Mouse (Mus musculus): Measurements from ENCODE around the gene Znfx1. TPM values are rescaled to one million over a fixed set of nuclear protein-coding genes. Genes with fewer than 3 reads are reported as not detected.

The Znfx1 gene
- polyA plus RNA-seq, 1 experiment from 2014 or later = 7.9 TPM

- no peaks in the 10 kb centered on the region for H3K36me3 ChIP-seq
- no peak for ATAC-seq (ENCODE audit: low FRiP score, low read depth)
- peaks cover 24% of the 10 kb centered on the region for H3K4me1 ChIP-seq
- peaks cover 4% of the 10 kb centered on the region; the same call in 1 of the 2 replicates for H3K9me3 ChIP-seq
- WGBS = 70% methylated on average over 6 of the region's 6 CpGs
- H3K27ac ChIP-seq = no peak overlapping the region
- no peaks in the 10 kb centered on the region for H3K27me3 ChIP-seq
- H3K4me2 ChIP-seq (replicated peaks) = no peak overlapping the region
- no peak overlapping the region for H3K4me3 ChIP-seq
- H3K9ac ChIP-seq = no peak overlapping the region
Measured at GRCm38 (mm10) chr2:167081135-167081534, 18.3 kb upstream of the Znfx1 start.

- no peak overlapping the region for H3K27ac ChIP-seq
- peaks cover 4% of the 10 kb centered on the region; the same call in 1 of the 2 replicates for H3K9me3 ChIP-seq
- no peak overlapping the region for H3K4me2 ChIP-seq (replicated peaks)
- ATAC-seq (ENCODE audit: low FRiP score, low read depth) = no peak
- H3K4me1 ChIP-seq = peaks cover 24% of the 10 kb centered on the region
- no peak overlapping the region for H3K9ac ChIP-seq
- H3K36me3 ChIP-seq = no peaks in the 10 kb centered on the region
- H3K4me3 ChIP-seq = no peak overlapping the region
- 81% methylated on average over 3 of the region's 3 CpGs for WGBS
- H3K27me3 ChIP-seq = no peaks in the 10 kb centered on the region
Measured at GRCm38 (mm10) chr2:167080387-167080786, 17.6 kb upstream of the Znfx1 start.

GRCm38 (mm10) chr2:167079535-167080257 lies 16.9 kb upstream of the Znfx1 start:
- no peaks in the 10 kb centered on the region for H3K27me3 ChIP-seq
- H3K27ac ChIP-seq = no peak overlapping the region
- H3K4me3 ChIP-seq = no peak overlapping the region
- WGBS = 46% methylated on average over 18 of the region's 18 CpGs
- peaks cover 2% of the 10 kb centered on the region; the same call in 1 of the 2 replicates for H3K9me3 ChIP-seq
- H3K36me3 ChIP-seq = no peaks in the 10 kb centered on the region
- no peak for ATAC-seq (ENCODE audit: low FRiP score, low read depth)
- H3K4me2 ChIP-seq (replicated peaks) = no peak overlapping the region
- H3K9ac ChIP-seq = no peak overlapping the region
- H3K4me1 ChIP-seq = peaks cover 24% of the 10 kb centered on the region

- WGBS = 55% methylated on average over 9 of the region's 9 CpGs
- 0 out of 2 replicates have a peak, but pooled peaks have one; percentile 26 for ATAC-seq (ENCODE audit: low FRiP score, low read depth)
- Histone ChIP-seq H3K4me2 (replicated peaks) (no peak overlapping the region), H3K4me1 (peaks cover 24% of the 10 kb centered on the region), H3K36me3 (no peaks in the 10 kb centered on the region), H3K27ac (no peak overlapping the region), H3K9ac (no peak overlapping the region), H3K4me3 (no peak overlapping the region), H3K27me3 (no peaks in the 10 kb centered on the region), H3K9me3 (no peaks in the 10 kb centered on the region)
Measured at GRCm38 (mm10) chr2:167078931-167079495, 16.2 kb upstream of the Znfx1 start.

GRCm38 (mm10) chr2:167078486-167078885 lies 15.7 kb upstream of the Znfx1 start:
- no peak overlapping the region for H3K27ac ChIP-seq
- 36% methylated on average over 7 of the region's 7 CpGs for WGBS
- H3K27me3 ChIP-seq = no peaks in the 10 kb centered on the region
- no peak overlapping the region for H3K4me2 ChIP-seq (replicated peaks)
- no peak overlapping the region for H3K9ac ChIP-seq
- no peaks in the 10 kb centered on the region for H3K36me3 ChIP-seq
- ATAC-seq (ENCODE audit: low FRiP score, low read depth) = no peak
- peaks cover 24% of the 10 kb centered on the region for H3K4me1 ChIP-seq
- H3K4me3 ChIP-seq = no peak overlapping the region
- no peaks in the 10 kb centered on the region for H3K9me3 ChIP-seq

- Histone ChIP-seq H3K27me3 (no peaks in the 10 kb centered on the region), H3K9ac (no peak overlapping the region), H3K4me2 (replicated peaks) (no peak overlapping the region), H3K36me3 (no peaks in the 10 kb centered on the region), H3K9me3 (no peaks in the 10 kb centered on the region), H3K4me1 (peaks cover 26% of the 10 kb centered on the region), H3K4me3 (no peak overlapping the region), H3K27ac (no peak overlapping the region)
- ATAC-seq (ENCODE audit: low FRiP score, low read depth) = no peak
- 73% methylated on average over 11 of the region's 11 CpGs for WGBS
Measured at GRCm38 (mm10) chr2:167077199-167077962, 14.6 kb upstream of the Znfx1 start.

- Histone ChIP-seq H3K36me3 (no peaks in the 10 kb centered on the region), H3K4me2 (replicated peaks) (no peak overlapping the region), H3K27me3 (no peaks in the 10 kb centered on the region), H3K27ac (no peak overlapping the region), H3K4me3 (no peak overlapping the region), H3K9me3 (no peaks in the 10 kb centered on the region), H3K4me1 (peaks cover 26% of the 10 kb centered on the region), H3K9ac (no peak overlapping the region)
- ATAC-seq (ENCODE audit: low FRiP score, low read depth) = no peak
- 74% methylated on average over 2 of the region's 2 CpGs for WGBS
Measured at GRCm38 (mm10) chr2:167076759-167077158, 13.9 kb upstream of the Znfx1 start.

- H3K4me2 ChIP-seq (replicated peaks) = no peak overlapping the region
- H3K27me3 ChIP-seq = no peaks in the 10 kb centered on the region
- no peaks in the 10 kb centered on the region for H3K36me3 ChIP-seq
- no peaks in the 10 kb centered on the region for H3K9me3 ChIP-seq
- H3K27ac ChIP-seq = no peak overlapping the region
- H3K4me1 ChIP-seq = peaks cover 24% of the 10 kb centered on the region
- no peak for ATAC-seq (ENCODE audit: low FRiP score, low read depth)
- H3K4me3 ChIP-seq = no peak overlapping the region
- 86% methylated on average over 4 of the region's 4 CpGs for WGBS
- no peak overlapping the region for H3K9ac ChIP-seq
Measured at GRCm38 (mm10) chr2:167076352-167076751, 13.5 kb upstream of the Znfx1 start.

- H3K27ac ChIP-seq = no peak overlapping the region
- ATAC-seq (ENCODE audit: low FRiP score, low read depth) = no peak
- no peaks in the 10 kb centered on the region for H3K9me3 ChIP-seq
- WGBS = 92% methylated on average over 5 of the region's 5 CpGs
- peaks cover 21% of the 10 kb centered on the region for H3K4me1 ChIP-seq
- H3K4me3 ChIP-seq = no peak overlapping the region
- H3K4me2 ChIP-seq (replicated peaks) = no peak overlapping the region
- no peaks in the 10 kb centered on the region for H3K36me3 ChIP-seq
- no peak overlapping the region for H3K9ac ChIP-seq
- no peaks in the 10 kb centered on the region for H3K27me3 ChIP-seq
Measured at GRCm38 (mm10) chr2:167074587-167074986, 11.8 kb upstream of the Znfx1 start.

- Histone ChIP-seq H3K27ac (peak overlapping the region; percentile 48; the same call in 1 of the 2 replicates), H3K9ac (peak overlapping the region; percentile 61)
- ATAC-seq (ENCODE audit: low FRiP score, low read depth) = peak; percentile 95
Measured at GRCm38 (mm10) chr2:167071641-167072601, 9.1 kb upstream of the Znfx1 start.

GRCm38 (mm10) chr2:167071266-167071640 lies 8.4 kb upstream of the Znfx1 start:
- peak overlapping the region; percentile 61 for H3K9ac ChIP-seq
- H3K4me3 ChIP-seq = peak overlapping the region; percentile 52
- H3K27ac ChIP-seq = no peak overlapping the region; the same call in 1 of the 2 replicates
- H3K4me2 ChIP-seq (replicated peaks) = peak overlapping the region; percentile 71
- ATAC-seq (ENCODE audit: low FRiP score, low read depth) = no peak
- peaks cover 5% of the 10 kb centered on the region for H3K36me3 ChIP-seq
- no peaks in the 10 kb centered on the region for H3K27me3 ChIP-seq
- 20% methylated on average over 12 of the region's 12 CpGs for WGBS
- H3K4me1 ChIP-seq = peaks cover 9% of the 10 kb centered on the region
- H3K9me3 ChIP-seq = no peaks in the 10 kb centered on the region

More at GRCm38 (mm10) chr2:167071641-167072601, 9.1 kb upstream of the Znfx1 start:
- Histone ChIP-seq H3K4me2 (replicated peaks) (peak overlapping the region; percentile 71), H3K4me1 (peaks cover 9% of the 10 kb centered on the region), H3K9me3 (no peaks in the 10 kb centered on the region), H3K4me3 (peak overlapping the region; percentile 52), H3K36me3 (no peaks in the 10 kb centered on the region), H3K27me3 (no peaks in the 10 kb centered on the region)
- WGBS = 8% methylated on average over 22 of the region's 22 CpGs
